Mouse (Mus musculus) liver, postnatal 0 days (tissue): Measurements from ENCODE around the gene Atg16l1.

Experiments
- CTCF ChIP-seq: sonication (generic); IDR thresholded peaks from 2 replicates; pipeline ENCODE4 v1.5.1; 2016; ENCODE audit warnings: antibody characterized with exemption, low read depth
- EP300 ChIP-seq: IDR thresholded peaks from 2 replicates; pipeline ENCODE4 v1.6.1; 2016; ENCODE audit warnings: antibody characterized with exemption, low read depth, mild to moderate bottlenecking

DNA sequence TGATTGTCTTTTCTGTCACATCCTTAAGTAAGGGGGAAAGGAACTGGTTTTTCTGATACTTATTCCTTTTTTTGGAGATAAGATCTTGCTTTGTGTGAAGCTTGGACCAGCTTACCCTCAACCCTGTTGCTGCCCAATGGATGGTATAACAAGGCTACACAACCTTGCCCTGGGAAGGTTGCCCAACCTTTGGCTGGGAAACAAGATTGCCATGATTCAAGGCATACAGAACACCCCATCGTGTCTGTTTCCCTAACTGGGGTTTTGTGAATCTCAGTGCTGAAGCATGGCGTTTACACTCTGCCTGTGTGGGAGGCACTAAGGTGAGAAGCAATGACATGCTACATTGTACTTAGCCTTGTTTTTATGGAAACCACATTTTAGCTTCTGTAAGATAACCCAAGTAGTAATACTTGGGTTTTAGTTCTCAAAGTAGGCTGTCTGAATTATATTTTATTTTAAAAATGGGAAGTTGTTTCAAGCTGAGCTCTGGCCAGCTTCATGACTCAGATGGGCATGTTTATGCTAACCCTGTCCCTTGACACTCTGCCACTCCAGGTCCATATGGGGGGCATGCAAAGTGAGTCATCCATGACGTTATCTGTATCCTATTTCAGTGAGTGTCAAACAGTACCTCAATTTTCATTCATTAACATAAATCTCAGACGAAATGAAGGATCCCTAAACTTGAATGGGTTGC is 36.9 kb downstream of the Atg16l1 start:
- no peak for TF ChIP-seq CTCF
- no peak for TF ChIP-seq EP300
